Mouse (Mus musculus) bone marrow, adult 2 months (tissue): Measurements from ENCODE around the gene Alyref. TPM values are rescaled to one million over a fixed set of nuclear protein-coding genes. Genes with fewer than 3 reads are reported as not detected.

ENCODE experiments used
- H3K27ac ChIP-seq: fragments of 200-500 bp; 2 replicates; pipeline ENCODE4 v1.5.1; 2012; ENCODE audit warnings: low read depth, mild to moderate bottlenecking, control low read depth, inconsistent platforms, low read length; ENCODE audit not compliant: control insufficient read depth, poor library complexity, insufficient read depth
- H3K4me1 ChIP-seq: fragments of 200-500 bp; 2 replicates; pipeline ENCODE4 v1.6.1; 2011; ENCODE audit warnings: low read length; ENCODE audit not compliant: control insufficient read depth, insufficient read depth
- H3K4me3 ChIP-seq: fragments of 200-500 bp; replicated peaks from 2 replicates; pipeline ENCODE3; 2011; ENCODE audit warnings: mild to moderate bottlenecking, low read depth, low read length, control low read depth; ENCODE audit not compliant: control insufficient read depth
- CTCF ChIP-seq: fragments of 200-500 bp; IDR thresholded peaks from 2 replicates; pipeline ENCODE4 v1.5.1; 2011; ENCODE audit warnings: low read length, control low read depth; ENCODE audit not compliant: control insufficient read depth, insufficient read depth
- POLR2A ChIP-seq: fragments of 200-500 bp; IDR thresholded peaks from 2 replicates; pipeline ENCODE4 v1.6.1; 2011; ENCODE audit warnings: low read depth, mild to moderate bottlenecking, control low read depth, low read length, borderline replicate concordance; ENCODE audit not compliant: control insufficient read depth
- WGBS: fragments of 180-500 bp; shearing (Covaris S2); methylation state at CpG from one replicate; pipeline ENCODE4 v1.1.7; 2018; 5-methylcytosine and 5-hydroxymethylcytosine counted together
- polyA plus RNA-seq: library from polyadenylated mRNA; stranded (reverse); fragments of >200 nt; gene quantifications from 2 replicates; pipeline ENCODE4 v1.2.4, GENCODE M21; 2011; ENCODE audit warnings: low replicate concordance; ENCODE audit not compliant: missing spikeins, insufficient read depth, insufficient read length

Gene Alyref
- polyA plus RNA-seq, 1 experiment = 174 TPM

- Histone ChIP-seq H3K4me1 (peaks cover 3% of the 10 kb centered on the region), H3K27ac (no peak overlapping the region), H3K4me3 (no peak overlapping the region)
- 93% methylated on average over 14 of the region's 14 CpGs for WGBS
- TF ChIP-seq CTCF (no peak), POLR2A (no peak)
These were observed 22.0 kb upstream of the Alyref start for GRCm38 (mm10) chr11:120620195-120620594.

- TF ChIP-seq CTCF (no peak), POLR2A (no peak)
- 93% methylated on average over 25 of the region's 25 CpGs for WGBS
- H3K4me1 ChIP-seq = peaks cover 2% of the 10 kb centered on the region; the same call in 1 of the 2 replicates
- peak overlapping the region; percentile 12; the same call in 1 of the 2 replicates for H3K27ac ChIP-seq
- H3K4me3 ChIP-seq = no peak overlapping the region
These were observed 20.7 kb upstream of the Alyref start for GRCm38 (mm10) chr11:120618619-120619535.

- Histone ChIP-seq H3K4me1 (peaks cover 2% of the 10 kb centered on the region; the same call in 1 of the 2 replicates), H3K4me3 (peak within 1 kb of the TSS; percentile 90), H3K27ac (peak within 1 kb of the TSS; percentile 58)
- under 1% methylated on average over 56 of the region's 56 CpGs for WGBS
- no peak; the same call in 1 of the 2 replicates for TF ChIP-seq CTCF
- TF ChIP-seq POLR2A = peak; percentile 65; the same call in 1 of the 2 replicates
These were observed 19.5 kb upstream of the Alyref start, which contains the start of gene Pcyt2 for GRCm38 (mm10) chr11:120617519-120618112. Gene Pcyt2, minus strand, starts transcription at chr11:120617936.

GRCm38 (mm10) chr11:120616617-120617294 is 18.6 kb upstream of the Alyref start:
- TF ChIP-seq POLR2A = no peak
- no peak for TF ChIP-seq CTCF
- no peak overlapping the region; the same call in 1 of the 2 replicates for H3K27ac ChIP-seq
- H3K4me3 ChIP-seq = peak overlapping the region; percentile 33
- WGBS = 36% methylated on average over 4 of the region's 4 CpGs
- peaks cover 2% of the 10 kb centered on the region; the same call in 1 of the 2 replicates for H3K4me1 ChIP-seq

- Histone ChIP-seq H3K4me1 (peaks cover 2% of the 10 kb centered on the region; the same call in 1 of the 2 replicates), H3K27ac (no peak overlapping the region), H3K4me3 (no peak overlapping the region)
- WGBS = 86% methylated on average over 11 of the region's 11 CpGs
- TF ChIP-seq POLR2A = no peak
- no peak for TF ChIP-seq CTCF
These were observed 17.5 kb upstream of the Alyref start for GRCm38 (mm10) chr11:120615606-120616203.

DNA sequence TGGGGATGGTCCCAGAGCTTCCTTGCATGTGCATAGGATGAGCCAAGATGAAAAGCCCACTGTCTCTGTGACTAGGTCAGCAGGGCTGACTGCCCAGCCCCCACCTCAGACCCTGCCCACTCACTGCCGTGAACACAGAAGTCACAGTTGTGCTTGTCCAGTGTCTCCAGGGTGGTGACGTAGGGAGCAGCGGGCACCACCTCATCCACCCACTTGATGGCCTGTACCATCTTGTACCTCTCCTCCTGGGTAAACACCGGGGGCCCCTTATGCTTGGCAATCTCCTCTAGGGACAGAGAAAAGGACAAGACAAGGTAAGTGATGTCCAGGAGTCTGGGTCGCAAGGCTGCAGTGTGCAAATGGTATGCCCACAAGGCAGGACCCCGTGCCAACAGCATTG is 17.0 kb upstream of the Alyref start:
- WGBS = 90% methylated on average over 6 of the region's 6 CpGs
- H3K4me1 ChIP-seq = peaks cover 2% of the 10 kb centered on the region; the same call in 1 of the 2 replicates
- TF ChIP-seq CTCF = no peak
- TF ChIP-seq POLR2A = no peak

GRCm38 (mm10) chr11:120613976-120614375 is 15.8 kb upstream of the Alyref start:
- Histone ChIP-seq H3K27ac (no peak overlapping the region), H3K4me3 (no peak overlapping the region), H3K4me1 (peaks cover 2% of the 10 kb centered on the region; the same call in 1 of the 2 replicates)
- WGBS = 84% methylated on average over 8 of the region's 8 CpGs
- TF ChIP-seq POLR2A = no peak
- no peak for TF ChIP-seq CTCF

More for the DNA sequence above, 17.0 kb upstream of the Alyref start:
- Histone ChIP-seq H3K4me3 (no peak overlapping the region), H3K27ac (no peak overlapping the region)
